ENCODE assay signal across 14 mouse cellular contexts in the genomic region with DNA sequence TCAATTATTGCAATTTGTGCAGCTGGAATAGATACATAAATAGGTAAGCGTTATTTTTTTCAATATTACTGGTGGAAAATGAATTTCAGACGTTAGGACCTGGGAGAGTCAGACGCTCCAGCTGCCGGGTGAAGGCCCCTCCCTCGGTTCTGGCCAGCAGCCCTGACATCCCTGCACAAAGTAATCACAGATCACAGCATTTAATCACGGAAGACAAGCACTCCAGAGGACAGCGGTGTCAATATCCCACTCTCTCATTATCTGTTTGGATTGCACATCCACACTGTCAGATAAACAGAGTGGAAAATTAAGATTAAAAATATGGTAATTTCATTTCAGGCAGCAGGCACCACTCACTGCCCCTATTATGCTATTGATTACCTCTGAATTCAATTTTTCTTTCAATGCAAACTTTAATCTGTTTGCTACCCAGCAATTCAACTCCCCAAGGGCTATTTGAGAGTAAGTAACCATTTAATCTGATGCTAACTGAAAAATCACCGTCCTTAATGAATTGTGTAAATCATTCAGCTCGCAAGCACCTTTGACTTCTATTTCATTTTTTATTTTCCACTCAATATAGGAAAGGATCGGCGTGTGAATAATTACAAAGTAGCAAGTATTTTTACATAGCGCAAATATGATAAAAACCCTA.
DNase-seq lines count a peak whose midpoint lies in the region; ATAC-seq lines count a peak whose summit lies in the region.
"Had no signal": no experiment of that assay in that cellular context is flagged by ENCODE, and none has a peak within 500 bp of the region (broad histone marks: within the 10 kb centered on the region; RNA-seq: fewer than 3 reads in every experiment).

No protein-coding gene starts in this region.

- peaks cover 17% of the 10 kb centered on the region for H3K27me3 ChIP-seq in midbrain, embryonic 15.5 days (replicated peaks)
- peaks cover 42% of the 10 kb centered on the region for H3K27me3 ChIP-seq in intestine, embryonic 16.5 days (replicated peaks; ENCODE audit: control insufficient read depth, insufficient read depth, low read length)

- H3K9me3 ChIP-seq in midbrain, embryonic 15.5 days, result no peaks in the 10 kb centered on the region
- no peaks in the 10 kb centered on the region for H3K9me3 ChIP-seq in intestine, embryonic 16.5 days (ENCODE audit: control insufficient read depth, low read length)
- H3K9me3 ChIP-seq: hindbrain, embryonic 15.5 days had no signal

- H3K4me1 ChIP-seq in midbrain, embryonic 15.5 days, result peaks cover 20% of the 10 kb centered on the region
- peaks cover 10% of the 10 kb centered on the region for H3K4me1 ChIP-seq in intestine, embryonic 16.5 days (ENCODE audit: control insufficient read depth, insufficient read depth, low read length)

- DNase-seq in cerebellum, postnatal 10 days, result peak; percentile 16 to 25
- DNase-seq in cerebellum, adult 8-10 months, result no peak
- peak; percentile 9 for DNase-seq in left cerebral cortex, postnatal 4 days
- DNase-seq in left cerebral cortex, adult 8-10 months (ENCODE audit: low spot score in 2 of 2), result no peak
- no peak for DNase-seq in gastrocnemius, postnatal 10 days
- DNase-seq in kidney, adult 9 months, result no peak
- DNase-seq: adrenal gland, postnatal 25 days; kidney, adult 2 months; kidney, postnatal 36 days had no signal

- no peak overlapping the region for H3K27ac ChIP-seq in midbrain, embryonic 15.5 days
- H3K27ac ChIP-seq in intestine, embryonic 16.5 days (ENCODE audit: low read length), result no peak overlapping the region
- H3K27ac ChIP-seq: hindbrain, embryonic 15.5 days; macrophage had no signal

- H3K4me2 ChIP-seq in midbrain, embryonic 15.5 days, result peak overlapping the region; percentile 27
- H3K4me2 ChIP-seq in intestine, embryonic 16.5 days (ENCODE audit: low read depth, low read length), result no peak overlapping the region

- ATAC-seq in midbrain, embryonic 15.5 days (replicated peaks), result no peak
- no peak for ATAC-seq in intestine, embryonic 16.5 days

- no peaks in the 10 kb centered on the region for H3K36me3 ChIP-seq in midbrain, embryonic 15.5 days (replicated peaks)
- H3K36me3 ChIP-seq in intestine, embryonic 16.5 days (ENCODE audit: control insufficient read depth, insufficient read depth, low read length), result no peaks in the 10 kb centered on the region
- H3K36me3 ChIP-seq: hindbrain, embryonic 15.5 days had no signal

- H3K4me3 ChIP-seq in midbrain, embryonic 15.5 days, result no peak overlapping the region
- H3K4me3 ChIP-seq in intestine, embryonic 16.5 days (ENCODE audit: low read length), result no peak overlapping the region

- intact Hi-C loops in left cerebral cortex, postnatal 4 days (cut with DNase I), result loop anchor here (5.0 kb wide), 1 partner anchor 199 kb away; a partner anchor contains a TSS

- no peak overlapping the region for H3K9ac ChIP-seq in midbrain, embryonic 15.5 days
- H3K9ac ChIP-seq in intestine, embryonic 16.5 days (ENCODE audit: low read depth, low read length), result no peak overlapping the region
- H3K9ac ChIP-seq: lung, embryonic 14.5 days had no signal

- 8% methylated on average over 12 of the region's 12 CpGs for WGBS in midbrain, embryonic 15.5 days
- WGBS in intestine, embryonic 16.5 days, result 30% methylated on average over 12 of the region's 12 CpGs

Comparison
In these comparisons a context has a peak if more than half of its experiments do, and no peak if none do; other contexts are left out.
1. DNase-seq: peak in cerebellum, postnatal 10 days (2 of 2) and left cerebral cortex, postnatal 4 days (single experiment); none in cerebellum, adult 8-10 months (single experiment), left cerebral cortex, adult 8-10 months (0 of 2), gastrocnemius, postnatal 10 days (single experiment) and kidney, adult 9 months (single experiment).